In genomic region chr9:20492527-20493233, GRCm38 (mm10) we compare ENCODE assay signal across 8 mouse cellular contexts. TPM values are rescaled to one million over a fixed set of nuclear protein-coding genes. Genes with fewer than 3 reads are reported as not detected.
DNase-seq lines count a peak whose midpoint lies in the region; ATAC-seq and TF ChIP-seq lines count a peak whose summit lies in the region.

TSS of gene Zfp426 (minus strand) at chr9:20492746.

- peak; percentile 23; the same call in 1 of the 2 replicates for TF ChIP-seq CTCF in liver, embryonic 14.5 days (IDR thresholded peaks at IDR 0.05; ENCODE audit: low read depth)
- no peak for TF ChIP-seq CTCF in stomach, postnatal 0 days (IDR thresholded peaks at IDR 0.05; ENCODE audit: low read depth)

- H3K27ac ChIP-seq in brown adipose tissue, adult 24 weeks (replicated peaks; ENCODE audit: low read depth, low read length): peak within 1 kb of the TSS; percentile 98
- peak within 1 kb of the TSS; percentile 95 for H3K27ac ChIP-seq in heart, embryonic 15.5 days
- peak within 1 kb of the TSS; percentile 89 for H3K27ac ChIP-seq in liver, embryonic 14.5 days
- H3K27ac ChIP-seq in neural tube, embryonic 11.5 days (ENCODE audit: low read depth, low read length): peak within 1 kb of the TSS; percentile 76
- H3K27ac ChIP-seq in stomach, postnatal 0 days (replicated peaks): peak within 1 kb of the TSS; percentile 93

- H3K4me1 ChIP-seq in brown adipose tissue, adult 24 weeks (ENCODE audit: control insufficient read depth, insufficient read depth, insufficient read length, low read length): peaks cover 3% of the 10 kb centered on the region; the same call in 1 of the 2 replicates
- peaks cover 17% of the 10 kb centered on the region for H3K4me1 ChIP-seq in heart, embryonic 15.5 days (replicated peaks)
- H3K4me1 ChIP-seq in liver, embryonic 14.5 days (replicated peaks; ENCODE audit: control insufficient read depth in 2 of 2, insufficient read depth in 2 of 2, low read length in 1 of 2): peaks cover 6 to 9% of the 10 kb centered on the region in 2 experiments
- peaks cover 8% of the 10 kb centered on the region; the same call in 1 of the 2 replicates for H3K4me1 ChIP-seq in neural tube, embryonic 11.5 days (ENCODE audit: control insufficient read depth, insufficient read depth, low read length)
- H3K4me1 ChIP-seq in stomach, postnatal 0 days (replicated peaks; ENCODE audit: control insufficient read depth, insufficient read depth): no peaks in the 10 kb centered on the region

- peak within 1 kb of the TSS; percentile 78 for H3K9ac ChIP-seq in heart, embryonic 15.5 days
- H3K9ac ChIP-seq in liver, embryonic 14.5 days (replicated peaks): peak within 1 kb of the TSS; percentile 85
- peak within 1 kb of the TSS; percentile 76 for H3K9ac ChIP-seq in neural tube, embryonic 11.5 days (ENCODE audit: low read length)
- peak within 1 kb of the TSS; percentile 88 for H3K9ac ChIP-seq in stomach, postnatal 0 days (ENCODE audit: low read length)

- H3K9me3 ChIP-seq in heart, embryonic 15.5 days (replicated peaks): no peaks in the 10 kb centered on the region
- no peaks in the 10 kb centered on the region for H3K9me3 ChIP-seq in liver, embryonic 14.5 days (ENCODE audit: control insufficient read depth, low read length)
- H3K9me3 ChIP-seq in neural tube, embryonic 11.5 days (ENCODE audit: control insufficient read depth, low read length): no peaks in the 10 kb centered on the region
- no peaks in the 10 kb centered on the region for H3K9me3 ChIP-seq in stomach, postnatal 0 days (ENCODE audit: control insufficient read depth, low read length)

- under 1% methylated on average over 40 of the region's 40 CpGs for WGBS in heart, embryonic 15.5 days
- under 1% methylated on average over 40 of the region's 40 CpGs for WGBS in liver, embryonic 14.5 days (ENCODE audit: insufficient replicate concordance)
- WGBS in neural tube, embryonic 11.5 days: 2% methylated on average over 40 of the region's 40 CpGs
- under 1% methylated on average over 40 of the region's 40 CpGs for WGBS in stomach, postnatal 0 days

- peak within 1 kb of the TSS; percentile 98 for H3K4me3 ChIP-seq in brown adipose tissue, adult 24 weeks (ENCODE audit: insufficient read depth, low read depth, low read length)
- H3K4me3 ChIP-seq in heart, embryonic 15.5 days: peak within 1 kb of the TSS; percentile 71
- H3K4me3 ChIP-seq in liver, embryonic 14.5 days (ENCODE audit: insufficient read depth in 1 of 2, low read depth in 2 of 2, low read length in 2 of 2): peak within 1 kb of the TSS; percentile 67 to 93
- H3K4me3 ChIP-seq in neural tube, embryonic 11.5 days (ENCODE audit: low read depth, low read length): peak within 1 kb of the TSS; percentile 71
- peak within 1 kb of the TSS; percentile 72 for H3K4me3 ChIP-seq in stomach, postnatal 0 days (ENCODE audit: low read depth, low read length)

- H3K36me3 ChIP-seq in heart, embryonic 15.5 days: peaks cover 16% of the 10 kb centered on the region
- peaks cover 6% of the 10 kb centered on the region for H3K36me3 ChIP-seq in liver, embryonic 14.5 days (replicated peaks; ENCODE audit: control insufficient read depth, insufficient read depth, low read depth)
- peaks cover 7% of the 10 kb centered on the region for H3K36me3 ChIP-seq in neural tube, embryonic 11.5 days (ENCODE audit: control insufficient read depth, insufficient read depth, low read length)
- peaks cover 5% of the 10 kb centered on the region for H3K36me3 ChIP-seq in stomach, postnatal 0 days (ENCODE audit: control insufficient read depth, insufficient read depth, low read length)

- ATAC-seq in heart, embryonic 15.5 days (replicated peaks; ENCODE audit: insufficient number of reproducible peaks, insufficient read depth, low FRiP score, low read depth): peak; percentile 92
- ATAC-seq in liver, embryonic 14.5 days (ENCODE audit: insufficient read depth): peak; percentile 98
- ATAC-seq in neural tube, embryonic 11.5 days (ENCODE audit: insufficient read depth, low FRiP score, low TSS enrichment): peak; percentile 94
- peak; percentile 97 for ATAC-seq in stomach, postnatal 0 days (ENCODE audit: low FRiP score, low TSS enrichment)

- peak; percentile 96 for DNase-seq in CD4-positive, CD25-positive, alpha-beta regulatory T cell, adult 2 months (ENCODE audit: low read depth, low spot score)
- DNase-seq in fibroblast of lung, adult 2 months (ENCODE audit: low read depth): peak; percentile 62
- peak; percentile 86 to 91 for DNase-seq in kidney, postnatal 25 days
- peak; percentile 89 to 90 (median 89) for DNase-seq in liver, embryonic 14.5 days (ENCODE audit: low read depth in 3 of 3, low spot score in 3 of 3)
- DNase-seq in neural tube, embryonic 11.5 days (ENCODE audit: low spot score): peak; percentile 94
- peak; percentile 90 for DNase-seq in stomach, postnatal 0 days (ENCODE audit: low spot score)

- no peak for TF ChIP-seq EP300 in liver, embryonic 14.5 days (IDR thresholded peaks at IDR 0.05; ENCODE audit: low read depth)
- no peak for TF ChIP-seq EP300 in stomach, postnatal 0 days (optimal IDR thresholded peaks at IDR 0.05)

- H3K27me3 ChIP-seq in heart, embryonic 15.5 days: no peaks in the 10 kb centered on the region
- H3K27me3 ChIP-seq in liver, embryonic 14.5 days (ENCODE audit: control insufficient read depth, insufficient read depth, low read length): no peaks in the 10 kb centered on the region
- no peaks in the 10 kb centered on the region for H3K27me3 ChIP-seq in neural tube, embryonic 11.5 days (ENCODE audit: control insufficient read depth, insufficient read depth, low read length)
- no peaks in the 10 kb centered on the region for H3K27me3 ChIP-seq in stomach, postnatal 0 days (ENCODE audit: control insufficient read depth, insufficient read depth, low read length)

- peak within 1 kb of the TSS; percentile 76 for H3K4me2 ChIP-seq in heart, embryonic 15.5 days
- peak within 1 kb of the TSS; percentile 94 for H3K4me2 ChIP-seq in liver, embryonic 14.5 days (ENCODE audit: low read depth)
- H3K4me2 ChIP-seq in neural tube, embryonic 11.5 days (ENCODE audit: low read depth): peak within 1 kb of the TSS; percentile 62
- peak within 1 kb of the TSS; percentile 81 for H3K4me2 ChIP-seq in stomach, postnatal 0 days (replicated peaks; ENCODE audit: low read depth)

RNA-seq across cellular contexts. Expression of gene Zfp426, which starts in this region (rescaled TPM):
- polyA plus RNA-seq in brown adipose tissue, adult 24 weeks (2012; ENCODE audit: insufficient read depth, insufficient read length, missing spikeins): 8.0 and 8.5 TPM in 2 replicates
- polyA plus RNA-seq in heart, embryonic 15.5 days (2015; fragmentation: Nextera tagmentation; extraction: Ambion mirVana): 9.9 and 12.6 TPM in 2 replicates
- polyA plus RNA-seq in liver, embryonic 14.5 days (2012; rRNA removed): 2.4 and 3.4 TPM in 2 replicates
- polyA plus RNA-seq in liver, embryonic 14.5 days (2014; fragmentation: Nextera tagmentation; extraction: Ambion mirVana): 7.2 and 7.3 TPM in 2 replicates
- 35.4 and 37.6 TPM in 2 replicates for polyA plus RNA-seq in neural tube, embryonic 11.5 days (2014; fragmentation: Nextera tagmentation; extraction: Ambion mirVana)
- polyA plus RNA-seq in stomach, postnatal 0 days (2015; fragmentation: Nextera tagmentation; extraction: Ambion mirVana): 7.1 and 8.6 TPM in 2 replicates

Comparison
In these comparisons a context has a peak if more than half of its experiments do, and no peak if none do; other contexts are left out.
1. Peak in every context shown above with its lines: DNase-seq, ATAC-seq, H3K4me3 ChIP-seq and H3K27ac ChIP-seq.